Mouse (Mus musculus): ENCODE results near the gene Krt14. TPM values are rescaled to one million over a fixed set of nuclear protein-coding genes. Genes with fewer than 3 reads are reported as not detected.

Gene Krt14
- not detected in 4 replicates for total RNA-seq (2023; ENCODE audit: inconsistent age)

DNA sequence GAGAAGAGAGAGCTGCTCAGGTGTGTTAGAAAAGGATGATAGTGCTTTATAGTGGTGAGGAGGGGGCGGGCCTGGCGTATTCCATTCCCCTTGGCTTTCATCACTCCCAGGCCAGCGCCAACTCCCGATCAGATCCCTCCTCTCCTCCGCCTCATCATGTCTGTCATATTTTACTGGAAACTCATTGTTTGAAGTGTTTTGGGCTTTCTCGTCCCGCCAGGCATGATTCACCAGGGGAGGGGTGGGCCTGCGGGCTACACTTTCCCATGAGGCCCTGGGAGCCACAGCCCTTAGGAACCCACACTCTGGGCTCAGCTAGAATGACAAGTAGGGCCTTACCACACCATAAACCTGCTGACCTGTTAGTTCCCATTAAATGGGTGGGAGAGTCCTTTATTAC, at the start of gene Krt14:
TSS of gene Krt14 (minus strand) at position 51 of the 400 bp plus-strand sequence.

GRCm38 (mm10) chr11:100248852-100249465, 41.6 kb upstream of the Krt14 start, which contains the start of gene Krt16:
TSS of gene Krt16 (minus strand) at chr11:100248902.

GRCm38 (mm10) chr11:100192992-100193391, 14.4 kb downstream of the Krt14 start, which contains the start of gene Krt9:
TSS of gene Krt9 (minus strand) at chr11:100193246.

Other genes starting within 250 kb of the Krt14 start
- not detected in 4 replicates for gene Krtap29-1, start 228.5 kb downstream of the Krt14 start, total RNA-seq (2023; ENCODE audit: inconsistent age)
- not detected in 4 replicates for gene Krtap16-1, start 221.0 kb downstream of the Krt14 start, total RNA-seq (2023; ENCODE audit: inconsistent age)
- not detected in 4 replicates for gene Krtap17-1, start 213.6 kb downstream of the Krt14 start, total RNA-seq (2023; ENCODE audit: inconsistent age)
- not detected in 4 replicates for gene Krt33a, start 191.3 kb downstream of the Krt14 start, total RNA-seq (2023; ENCODE audit: inconsistent age)
- not detected in 4 replicates for gene Krt33b, start 177.7 kb downstream of the Krt14 start, total RNA-seq (2023; ENCODE audit: inconsistent age)
- not detected in 4 replicates for gene Krt34, start 166.0 kb downstream of the Krt14 start, total RNA-seq (2023; ENCODE audit: inconsistent age)
- gene Krt31, start 157.0 kb downstream of the Krt14 start, total RNA-seq (2023; ENCODE audit: inconsistent age) = not detected in 4 replicates
- not detected in 4 replicates for gene Krt32, start 119.3 kb downstream of the Krt14 start, total RNA-seq (2023; ENCODE audit: inconsistent age)
- gene Krt35, start 111.3 kb downstream of the Krt14 start, total RNA-seq (2023; ENCODE audit: inconsistent age) = not detected in 4 replicates
- not detected in 4 replicates for gene Krt36, start 101.9 kb downstream of the Krt14 start, total RNA-seq (2023; ENCODE audit: inconsistent age)
- gene Krt13, start 86.0 kb downstream of the Krt14 start, total RNA-seq (2023; ENCODE audit: inconsistent age) = not detected in 4 replicates
- not detected in 4 replicates for gene Krt15, start 71.6 kb downstream of the Krt14 start, total RNA-seq (2023; ENCODE audit: inconsistent age)
- 0.45 to 1.1 TPM in 2 of 4 replicates, not detected in the others for gene Krt19, start 58.9 kb downstream of the Krt14 start, total RNA-seq (2023; ENCODE audit: inconsistent age)
- gene Krt9, start 14.3 kb downstream of the Krt14 start, total RNA-seq (2023; ENCODE audit: inconsistent age) = not detected in 4 replicates
- not detected in 4 replicates for gene Krt16, start 41.4 kb upstream of the Krt14 start, total RNA-seq (2023; ENCODE audit: inconsistent age)
- gene Krt17, start 53.5 kb upstream of the Krt14 start, total RNA-seq (2023; ENCODE audit: inconsistent age) = not detected in 4 replicates
- not detected in 4 replicates for gene Krt42, start 62.3 kb upstream of the Krt14 start, total RNA-seq (2023; ENCODE audit: inconsistent age)
- 2,378 to 2,468 TPM (median 2,410 TPM) in 4 replicates for gene Eif1, start 112.3 kb upstream of the Krt14 start, total RNA-seq (2023; ENCODE audit: inconsistent age)
- gene Gast, start 126.9 kb upstream of the Krt14 start, total RNA-seq (2023; ENCODE audit: inconsistent age) = not detected in 4 replicates
- gene Hap1, start 148.6 kb upstream of the Krt14 start, total RNA-seq (2023; ENCODE audit: inconsistent age) = 2.0 to 3.5 TPM (median 2.4 TPM) in 4 replicates
- 12.6 to 22.2 TPM (median 13.9 TPM) in 4 replicates for gene Jup, start 190.2 kb upstream of the Krt14 start, total RNA-seq (2023; ENCODE audit: inconsistent age)
- gene P3h4, start 207.3 kb upstream of the Krt14 start, total RNA-seq (2023; ENCODE audit: inconsistent age) = 0.24 TPM in 1 of 4 replicates, not detected in the others
- gene Fkbp10, start 208.1 kb upstream of the Krt14 start, total RNA-seq (2023; ENCODE audit: inconsistent age) = not detected in 4 replicates
- gene Nt5c3b, start 234.3 kb upstream of the Krt14 start, total RNA-seq (2023; ENCODE audit: inconsistent age) = 60.8 to 67.9 TPM (median 62.0 TPM) in 4 replicates
- 1.2 to 3.1 TPM (median 2.1 TPM) in 4 replicates for gene Klhl10, start 234.4 kb upstream of the Krt14 start, total RNA-seq (2023; ENCODE audit: inconsistent age)

Measured in B cell, adult (primary cell).